Mouse (Mus musculus) cerebellum, adult 11-12 months (tissue): ENCODE measurements around the gene 1700123L14Rik.
"Not testable (repeated sequence)": the region's sequence is repeated elsewhere in the genome, so short reads cannot be mapped to it uniquely, and the experiment has no call there.

ENCODE experiments used
- DNase-seq: peaks from one replicate; pipeline ENCODE4 v3.0.0; 2022

1700123L14Rik gene

GRCm38 (mm10) chr6:96165818-96166379 lies at the start of gene 1700123L14Rik:
Gene 1700123L14Rik (minus strand): TSS chr6:96166243.
- DNase-seq, result peak; percentile 5

- no peak for DNase-seq
Observed at GRCm38 (mm10) chr6:96205395-96205794, 39.4 kb upstream of the 1700123L14Rik start.

GRCm38 (mm10) chr6:96198991-96199390 lies 32.9 kb upstream of the 1700123L14Rik start:
- not testable (repeated sequence) for DNase-seq

GRCm38 (mm10) chr6:96186517-96186916 lies 20.5 kb upstream of the 1700123L14Rik start:
- DNase-seq, result no peak

GRCm38 (mm10) chr6:96183392-96183791 lies 17.3 kb upstream of the 1700123L14Rik start:
- no peak for DNase-seq

- DNase-seq, result no peak
Observed at GRCm38 (mm10) chr6:96178530-96178929, 12.5 kb upstream of the 1700123L14Rik start.

- DNase-seq, result no peak
Observed at GRCm38 (mm10) chr6:96173681-96174080, 7.6 kb upstream of the 1700123L14Rik start.

GRCm38 (mm10) chr6:96167031-96167430 lies 988 bp upstream of the 1700123L14Rik start:
- DNase-seq, result no peak

- no peak for DNase-seq
Observed at GRCm38 (mm10) chr6:96165403-96165802, 640 bp downstream of the 1700123L14Rik start.

GRCm38 (mm10) chr6:96143326-96143725 lies 22.7 kb downstream of the 1700123L14Rik start:
- DNase-seq, result no peak

GRCm38 (mm10) chr6:96116534-96117272 lies 49.3 kb downstream of the 1700123L14Rik start:
- DNase-seq, result no peak

GRCm38 (mm10) chr6:96116148-96116533 lies 49.9 kb downstream of the 1700123L14Rik start:
- no peak for DNase-seq
